Mouse (Mus musculus): Measurements from ENCODE around the gene Cdc42bpg. TPM values are rescaled to one million over a fixed set of nuclear protein-coding genes. Genes with fewer than 3 reads are reported as not detected.
"Not testable (repeated sequence)": the region's sequence is repeated elsewhere in the genome, so short reads cannot be mapped to it uniquely, and the experiment has no call there.

Gene Cdc42bpg
- polyA plus RNA-seq, 1 experiment from 2014 or later: 1.6 TPM

- H3K4me3 ChIP-seq (ENCODE audit: low read depth, low read length): no peak overlapping the region
- no peaks in the 10 kb centered on the region for H3K9me3 ChIP-seq (ENCODE audit: control insufficient read depth, low read length)
- 62% methylated on average over 13 of the region's 13 CpGs for WGBS
- H3K4me2 ChIP-seq (ENCODE audit: low read depth, low read length): no peak overlapping the region
- H3K27me3 ChIP-seq (replicated peaks; ENCODE audit: control insufficient read depth, insufficient read depth, low read length): no peaks in the 10 kb centered on the region
- DNase-seq (ENCODE audit: low spot score) (no peak), ATAC-seq (ENCODE audit: low read depth) (no peak)
- H3K36me3 ChIP-seq (ENCODE audit: control insufficient read depth, insufficient read depth, low read length): peaks cover 60% of the 10 kb centered on the region
- no peaks in the 10 kb centered on the region for H3K4me1 ChIP-seq (ENCODE audit: control insufficient read depth, insufficient read depth, low read length)
- peak overlapping the region; percentile 28; the same call in 1 of the 2 replicates for H3K27ac ChIP-seq (replicated peaks; ENCODE audit: low read depth, low read length)
- H3K9ac ChIP-seq (ENCODE audit: low read depth, low read length): peak overlapping the region; percentile 25
These were observed 17.9 kb upstream of the Cdc42bpg start for GRCm38 (mm10) chr19:6288236-6288894.

- H3K9me3 ChIP-seq (ENCODE audit: control insufficient read depth, low read length): no peaks in the 10 kb centered on the region
- ATAC-seq (ENCODE audit: low read depth) (no peak), DNase-seq (ENCODE audit: low spot score) (no peak)
- H3K4me3 ChIP-seq (ENCODE audit: low read depth, low read length): no peak overlapping the region
- no peaks in the 10 kb centered on the region for H3K4me1 ChIP-seq (ENCODE audit: control insufficient read depth, insufficient read depth, low read length)
- no peak overlapping the region for H3K4me2 ChIP-seq (ENCODE audit: low read depth, low read length)
- 94% methylated on average over 14 of the region's 14 CpGs for WGBS
- H3K9ac ChIP-seq (ENCODE audit: low read depth, low read length): no peak overlapping the region
- no peak overlapping the region for H3K27ac ChIP-seq (replicated peaks; ENCODE audit: low read depth, low read length)
- no peaks in the 10 kb centered on the region for H3K27me3 ChIP-seq (replicated peaks; ENCODE audit: control insufficient read depth, insufficient read depth, low read length)
- H3K36me3 ChIP-seq (ENCODE audit: control insufficient read depth, insufficient read depth, low read length): peaks cover 61% of the 10 kb centered on the region
These were observed 16.5 kb upstream of the Cdc42bpg start for GRCm38 (mm10) chr19:6289696-6290238.

GRCm38 (mm10) chr19:6290720-6291116 lies 15.5 kb upstream of the Cdc42bpg start:
- H3K4me1 ChIP-seq (ENCODE audit: control insufficient read depth, insufficient read depth, low read length); H3K27me3 ChIP-seq (replicated peaks; ENCODE audit: control insufficient read depth, insufficient read depth, low read length); ATAC-seq (ENCODE audit: low read depth); H3K9ac ChIP-seq (ENCODE audit: low read depth, low read length); H3K9me3 ChIP-seq (ENCODE audit: control insufficient read depth, low read length); DNase-seq (ENCODE audit: low spot score); H3K4me2 ChIP-seq (ENCODE audit: low read depth, low read length); H3K27ac ChIP-seq (replicated peaks; ENCODE audit: low read depth, low read length); H3K4me3 ChIP-seq (ENCODE audit: low read depth, low read length): not testable (repeated sequence)
- H3K36me3 ChIP-seq (ENCODE audit: control insufficient read depth, insufficient read depth, low read length): peaks cover 62% of the 10 kb centered on the region
- 98% methylated on average over 5 of the region's 6 CpGs for WGBS

DNA sequence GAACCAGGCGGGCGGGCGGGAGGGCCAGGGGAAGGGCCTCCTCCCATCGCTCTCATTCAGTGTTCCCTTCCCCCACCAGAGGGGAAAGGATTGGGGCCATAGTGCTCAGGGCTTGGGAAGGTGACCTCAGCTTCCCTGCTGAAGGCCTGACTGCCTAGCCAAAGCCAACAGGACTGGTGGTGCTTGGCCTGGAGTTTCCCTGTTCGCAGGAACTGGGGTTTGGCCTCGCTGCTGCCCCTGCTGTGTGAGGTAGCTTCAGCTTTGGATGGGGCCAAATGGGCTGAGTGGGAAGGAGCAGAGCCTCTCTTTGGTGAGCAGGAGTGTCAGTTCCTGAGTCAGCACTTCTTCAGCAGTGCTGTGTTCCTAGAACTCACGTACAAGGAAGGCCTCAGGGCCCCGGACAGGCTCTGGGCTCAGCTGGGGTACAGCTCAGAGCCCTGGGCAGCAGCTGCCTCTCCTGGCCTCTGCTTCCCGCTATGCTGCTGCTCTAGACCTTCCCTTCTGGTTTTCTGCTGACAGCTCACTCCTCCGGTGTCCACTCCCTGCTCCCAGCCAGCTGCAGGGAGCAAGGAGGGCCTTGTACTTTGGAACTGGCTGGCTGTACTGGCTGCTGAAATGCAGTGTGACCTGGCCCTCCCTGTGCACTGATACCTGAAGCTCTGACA lies 15.0 kb upstream of the Cdc42bpg start:
- Histone ChIP-seq H3K9ac (ENCODE audit: low read depth, low read length) (no peak overlapping the region), H3K9me3 (ENCODE audit: control insufficient read depth, low read length) (no peaks in the 10 kb centered on the region), H3K27me3 (replicated peaks; ENCODE audit: control insufficient read depth, insufficient read depth, low read length) (no peaks in the 10 kb centered on the region), H3K4me2 (ENCODE audit: low read depth, low read length) (no peak overlapping the region), H3K27ac (replicated peaks; ENCODE audit: low read depth, low read length) (peak overlapping the region; percentile 39; the same call in 1 of the 2 replicates), H3K4me3 (ENCODE audit: low read depth, low read length) (no peak overlapping the region), H3K36me3 (ENCODE audit: control insufficient read depth, insufficient read depth, low read length) (peaks cover 62% of the 10 kb centered on the region), H3K4me1 (ENCODE audit: control insufficient read depth, insufficient read depth, low read length) (no peaks in the 10 kb centered on the region)
- no peak for DNase-seq (ENCODE audit: low spot score)
- ATAC-seq (ENCODE audit: low read depth): no peak
- 64% methylated on average over 6 of the region's 10 CpGs for WGBS

DNA sequence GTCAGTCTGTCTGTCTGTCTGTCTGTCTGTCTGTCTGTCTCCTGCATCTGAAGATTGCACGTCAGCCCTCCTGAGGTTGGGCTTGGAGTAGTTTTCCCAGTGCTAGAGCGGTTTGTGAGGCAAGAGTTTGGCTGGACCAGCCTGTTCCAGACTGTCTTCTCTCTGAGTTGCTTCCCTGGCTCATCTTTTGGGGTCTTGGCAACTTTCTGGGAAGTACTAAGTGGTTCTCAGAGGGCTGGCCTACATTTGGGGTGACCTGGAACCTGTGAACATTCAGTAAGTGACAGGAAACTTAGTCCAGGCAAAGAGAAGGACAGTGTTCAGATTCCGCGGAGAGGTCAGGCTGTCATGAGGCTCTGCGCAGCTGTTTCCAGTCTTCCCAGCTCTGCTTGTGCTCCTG lies 14.0 kb upstream of the Cdc42bpg start:
- Histone ChIP-seq H3K27ac (replicated peaks; ENCODE audit: low read depth, low read length) (no peak overlapping the region), H3K9ac (ENCODE audit: low read depth, low read length) (no peak overlapping the region), H3K4me1 (ENCODE audit: control insufficient read depth, insufficient read depth, low read length) (no peaks in the 10 kb centered on the region), H3K27me3 (replicated peaks; ENCODE audit: control insufficient read depth, insufficient read depth, low read length) (no peaks in the 10 kb centered on the region), H3K4me3 (ENCODE audit: low read depth, low read length) (no peak overlapping the region), H3K36me3 (ENCODE audit: control insufficient read depth, insufficient read depth, low read length) (peaks cover 69% of the 10 kb centered on the region), H3K4me2 (ENCODE audit: low read depth, low read length) (no peak overlapping the region), H3K9me3 (ENCODE audit: control insufficient read depth, low read length) (no peaks in the 10 kb centered on the region)
- WGBS: 82% methylated on average over 5 of the region's 5 CpGs
- ATAC-seq (ENCODE audit: low read depth) (no peak), DNase-seq (ENCODE audit: low spot score) (no peak)

DNA sequence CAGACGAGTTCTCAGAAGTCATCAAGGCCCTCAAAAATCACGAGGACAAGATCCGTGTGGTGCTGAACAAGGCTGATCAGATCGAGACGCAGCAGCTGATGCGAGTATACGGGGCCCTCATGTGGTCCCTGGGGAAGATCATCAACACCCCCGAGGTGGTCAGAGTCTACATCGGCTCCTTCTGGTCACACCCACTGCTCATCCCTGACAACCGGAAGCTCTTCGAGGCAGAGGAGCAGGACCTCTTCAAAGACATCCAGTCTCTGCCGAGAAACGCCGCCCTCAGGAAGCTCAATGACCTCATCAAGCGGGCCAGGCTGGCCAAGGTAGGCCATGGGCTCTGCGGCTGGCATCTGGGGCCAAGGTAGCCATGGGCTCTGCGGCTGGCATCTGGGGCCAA lies 12.0 kb upstream of the Cdc42bpg start:
- WGBS: 91% methylated on average over 17 of the region's 17 CpGs
- Histone ChIP-seq H3K4me2 (ENCODE audit: low read depth, low read length) (no peak overlapping the region), H3K4me1 (ENCODE audit: control insufficient read depth, insufficient read depth, low read length) (no peaks in the 10 kb centered on the region), H3K27me3 (replicated peaks; ENCODE audit: control insufficient read depth, insufficient read depth, low read length) (no peaks in the 10 kb centered on the region), H3K4me3 (ENCODE audit: low read depth, low read length) (no peak overlapping the region), H3K9ac (ENCODE audit: low read depth, low read length) (no peak overlapping the region), H3K27ac (replicated peaks; ENCODE audit: low read depth, low read length) (no peak overlapping the region), H3K36me3 (ENCODE audit: control insufficient read depth, insufficient read depth, low read length) (peaks cover 83% of the 10 kb centered on the region), H3K9me3 (ENCODE audit: control insufficient read depth, low read length) (no peaks in the 10 kb centered on the region)
- DNase-seq (ENCODE audit: low spot score): no peak
- no peak for ATAC-seq (ENCODE audit: low read depth)

- Histone ChIP-seq H3K9ac (ENCODE audit: low read depth, low read length) (no peak overlapping the region), H3K9me3 (ENCODE audit: control insufficient read depth, low read length) (no peaks in the 10 kb centered on the region), H3K4me3 (ENCODE audit: low read depth, low read length) (no peak overlapping the region), H3K27ac (replicated peaks; ENCODE audit: low read depth, low read length) (no peak overlapping the region), H3K27me3 (replicated peaks; ENCODE audit: control insufficient read depth, insufficient read depth, low read length) (no peaks in the 10 kb centered on the region), H3K4me1 (ENCODE audit: control insufficient read depth, insufficient read depth, low read length) (no peaks in the 10 kb centered on the region), H3K36me3 (ENCODE audit: control insufficient read depth, insufficient read depth, low read length) (peaks cover 76% of the 10 kb centered on the region), H3K4me2 (ENCODE audit: low read depth, low read length) (no peak overlapping the region)
- ATAC-seq (ENCODE audit: low read depth) (no peak), DNase-seq (ENCODE audit: low spot score) (no peak)
- WGBS: 85% methylated on average over 5 of the region's 5 CpGs
These were observed 9.6 kb upstream of the Cdc42bpg start for GRCm38 (mm10) chr19:6296551-6297210.

- Histone ChIP-seq H3K9ac (ENCODE audit: low read depth, low read length) (no peak overlapping the region), H3K27ac (replicated peaks; ENCODE audit: low read depth, low read length) (no peak overlapping the region), H3K4me2 (ENCODE audit: low read depth, low read length) (no peak overlapping the region), H3K36me3 (ENCODE audit: control insufficient read depth, insufficient read depth, low read length) (peaks cover 70% of the 10 kb centered on the region), H3K27me3 (replicated peaks; ENCODE audit: control insufficient read depth, insufficient read depth, low read length) (no peaks in the 10 kb centered on the region), H3K4me3 (ENCODE audit: low read depth, low read length) (no peak overlapping the region), H3K9me3 (ENCODE audit: control insufficient read depth, low read length) (no peaks in the 10 kb centered on the region), H3K4me1 (ENCODE audit: control insufficient read depth, insufficient read depth, low read length) (no peaks in the 10 kb centered on the region)
- DNase-seq (ENCODE audit: low spot score) (no peak), ATAC-seq (ENCODE audit: low read depth) (no peak)
- WGBS: 90% methylated on average over 9 of the region's 9 CpGs
These were observed 8.6 kb upstream of the Cdc42bpg start for GRCm38 (mm10) chr19:6297641-6298040.

Measured in embryonic facial prominence, embryonic 14.5 days (tissue).